Mouse (Mus musculus) heart, adult 2 months (tissue): Measurements from ENCODE around the gene Cenpv. TPM values are rescaled to one million over a fixed set of nuclear protein-coding genes. Genes with fewer than 3 reads are reported as not detected.
"Not testable (repeated sequence)": the region's sequence is repeated elsewhere in the genome, so short reads cannot be mapped to it uniquely, and the experiment has no call there.

Experiments used
- DNase-seq, 2 experiments: peaks; one replicate each; pipeline ENCODE4 v3.0.0; 2021
- H3K27ac ChIP-seq: fragments of 200-600 bp; 2 replicates; pipeline ENCODE4 v1.8.1; 2022
- H3K27me3 ChIP-seq: fragments of 200-500 bp; 2 replicates; pipeline ENCODE4 v1.6.1; 2012; ENCODE audit warnings: mild to moderate bottlenecking, low read length, inconsistent platforms, mixed read lengths; ENCODE audit not compliant: control insufficient read depth, insufficient read depth
- H3K36me3 ChIP-seq: fragments of 200-500 bp; 2 replicates; pipeline ENCODE4 v1.6.1; 2012; ENCODE audit warnings: low read length, inconsistent platforms; ENCODE audit not compliant: control insufficient read depth, insufficient read depth
- H3K4me1 ChIP-seq: fragments of 200-500 bp; 2 replicates; pipeline ENCODE4 v1.6.1; 2011; ENCODE audit warnings: low read length; ENCODE audit not compliant: control insufficient read depth, insufficient read depth
- H3K4me3 ChIP-seq: fragments of 200-600 bp; 2 replicates; pipeline ENCODE4 v1.8.1; 2022
- H3K79me2 ChIP-seq: fragments of 200-500 bp; replicated peaks from 2 replicates; pipeline ENCODE4 v1.6.1; 2012; ENCODE audit warnings: mild to moderate bottlenecking, inconsistent platforms, low read length, moderate library complexity, mixed read lengths; ENCODE audit not compliant: control insufficient read depth, insufficient read depth
- H3K9ac ChIP-seq: fragments of 200-500 bp; 2 replicates; pipeline ENCODE4 v1.6.1; 2012; ENCODE audit warnings: low read depth, mild to moderate bottlenecking, control low read depth, inconsistent platforms, low read length, mixed read lengths
- CTCF ChIP-seq: fragments of 200-600 bp; IDR thresholded peaks from 2 replicates; pipeline ENCODE4 v1.8.1; 2022; ENCODE audit warnings: antibody characterized with exemption, mild to moderate bottlenecking, moderate library complexity
- EP300 ChIP-seq: fragments of 200-500 bp; IDR thresholded peaks from 2 replicates; pipeline ENCODE4 v1.6.1; 2011; ENCODE audit warnings: low read depth, low read length, control low read depth; ENCODE audit not compliant: insufficient read depth
- POLR2A ChIP-seq: fragments of 200-500 bp; IDR thresholded peaks from 2 replicates; pipeline ENCODE4 v1.6.1; 2011; ENCODE audit warnings: mild to moderate bottlenecking, low read depth, low read length, control low read depth; ENCODE audit not compliant: insufficient read depth
- WGBS: fragments of 180-500 bp; shearing (Covaris S2); methylation state at CpG from one replicate; pipeline ENCODE4 v1.1.7; 2018; 5-methylcytosine and 5-hydroxymethylcytosine counted together
- intact Hi-C: fragments of 180-260 bp; cut with DNase I; formaldehyde crosslinking; loops from one replicate; pipeline ENCODE4 v1.15.1; 2025
- polyA plus RNA-seq: library from polyadenylated mRNA; depleted of rRNA; stranded (reverse); fragments of >200 nt; gene quantifications from 2 replicates; pipeline ENCODE4 v1.2.3, GENCODE M21; 2012
- total RNA-seq, 2 experiments: library from RNA; stranded (reverse); gene quantifications; 2 replicates each; pipeline ENCODE4 v1.2.3; 2021

Gene Cenpv
- total and polyA plus RNA-seq, 3 experiments, result 25.0 to 30.8 (median 25.8) TPM

- H3K27me3 ChIP-seq, result no peaks in the 10 kb centered on the region
- no peak for DNase-seq
- TF ChIP-seq POLR2A (no peak), EP300 (no peak), CTCF (no peak)
- H3K9ac ChIP-seq, result no peak overlapping the region
- H3K4me1 ChIP-seq, result no peaks in the 10 kb centered on the region
- intact Hi-C loops, result no loop called here
- H3K27ac ChIP-seq, result no peak overlapping the region
- no peaks in the 10 kb centered on the region for H3K79me2 ChIP-seq
- WGBS, result 76% methylated on average over 3 of the region's 3 CpGs
- no peaks in the 10 kb centered on the region for H3K36me3 ChIP-seq
- no peak overlapping the region for H3K4me3 ChIP-seq
These were observed 29.5 kb downstream of the Cenpv start for GRCm38 (mm10) chr11:62509571-62509970.

- H3K27ac ChIP-seq, DNase-seq, intact Hi-C loops, H3K79me2 ChIP-seq, H3K27me3 ChIP-seq, H3K36me3 ChIP-seq, H3K4me1 ChIP-seq, H3K9ac ChIP-seq, H3K4me3 ChIP-seq: not testable (repeated sequence)
- 93% methylated on average over 5 of the region's 5 CpGs for WGBS
These were observed 30.2 kb downstream of the Cenpv start for GRCm38 (mm10) chr11:62508816-62509215.

GRCm38 (mm10) chr11:62508365-62508764, 30.7 kb downstream of the Cenpv start:
- H3K27ac ChIP-seq, H3K9ac ChIP-seq, H3K4me3 ChIP-seq, H3K4me1 ChIP-seq, H3K27me3 ChIP-seq, H3K79me2 ChIP-seq, DNase-seq, H3K36me3 ChIP-seq, intact Hi-C loops: not testable (repeated sequence)
- WGBS, result 96% methylated on average over 13 of the region's 13 CpGs

- Histone ChIP-seq H3K4me1 (no peaks in the 10 kb centered on the region), H3K9ac (no peak overlapping the region), H3K4me3 (no peak overlapping the region), H3K27me3 (no peaks in the 10 kb centered on the region), H3K79me2 (no peaks in the 10 kb centered on the region), H3K27ac (no peak overlapping the region), H3K36me3 (no peaks in the 10 kb centered on the region)
- no peak for TF ChIP-seq EP300
- no peak for TF ChIP-seq POLR2A
- no peak for TF ChIP-seq CTCF
- WGBS, result 88% methylated on average over 4 of the region's 4 CpGs
- intact Hi-C loops, result no loop called here
- no peak for DNase-seq
These were observed 31.4 kb downstream of the Cenpv start for GRCm38 (mm10) chr11:62507683-62508082.

GRCm38 (mm10) chr11:62500529-62500928, 38.5 kb downstream of the Cenpv start:
- Histone ChIP-seq H3K79me2 (no peaks in the 10 kb centered on the region), H3K4me3 (no peak overlapping the region), H3K4me1 (peaks cover 5% of the 10 kb centered on the region), H3K27me3 (no peaks in the 10 kb centered on the region), H3K27ac (no peak overlapping the region), H3K36me3 (no peaks in the 10 kb centered on the region), H3K9ac (no peak overlapping the region)
- no peak for TF ChIP-seq CTCF
- no peak for TF ChIP-seq EP300
- no peak for TF ChIP-seq POLR2A
- 87% methylated on average over 2 of the region's 2 CpGs for WGBS
- DNase-seq, result no peak
- intact Hi-C loops, result no loop called here

GRCm38 (mm10) chr11:62498802-62499201, 40.3 kb downstream of the Cenpv start:
- Histone ChIP-seq H3K4me1 (peaks cover 15% of the 10 kb centered on the region), H3K9ac (no peak overlapping the region), H3K4me3 (no peak overlapping the region), H3K27ac (no peak overlapping the region), H3K27me3 (no peaks in the 10 kb centered on the region), H3K36me3 (no peaks in the 10 kb centered on the region), H3K79me2 (no peaks in the 10 kb centered on the region)
- 94% methylated on average over 2 of the region's 2 CpGs for WGBS
- no peak for DNase-seq
- TF ChIP-seq EP300 (no peak), POLR2A (no peak), CTCF (no peak)
- intact Hi-C loops, result loop anchor here (5.0 kb wide), 1 partner anchor 57 kb away; no protein-coding TSS in a partner anchor

- Histone ChIP-seq H3K4me1 (peaks cover 15% of the 10 kb centered on the region), H3K27me3 (no peaks in the 10 kb centered on the region), H3K36me3 (no peaks in the 10 kb centered on the region), H3K9ac (no peak overlapping the region), H3K4me3 (no peak overlapping the region), H3K79me2 (no peaks in the 10 kb centered on the region), H3K27ac (no peak overlapping the region)
- intact Hi-C loops, result loop anchor here (2.0 to 5.0 kb wide), 2 partner anchors 55 to 100 kb away; no protein-coding TSS in a partner anchor
- DNase-seq, result no peak
- 62% methylated on average over 3 of the region's 3 CpGs for WGBS
- TF ChIP-seq CTCF (no peak), POLR2A (no peak), EP300 (no peak)
These were observed 41.9 kb downstream of the Cenpv start for GRCm38 (mm10) chr11:62497181-62497580.
